Mouse (Mus musculus): ENCODE data around the gene Pkp2. TPM values are rescaled to one million over a fixed set of nuclear protein-coding genes. Genes with fewer than 3 reads are reported as not detected.
"Not testable (repeated sequence)": the region's sequence is repeated elsewhere in the genome, so short reads cannot be mapped to it uniquely, and the experiment has no call there.

The Pkp2 gene
- polyA plus RNA-seq, 1 experiment from 2014 or later: 114 TPM

- 93% methylated on average over 22 of the region's 22 CpGs for WGBS
- ATAC-seq (replicated peaks; ENCODE audit: insufficient number of reproducible peaks, insufficient read depth, low FRiP score, low read depth): no peak
- Histone ChIP-seq H3K36me3 (peaks cover 17% of the 10 kb centered on the region), H3K9ac (no peak overlapping the region), H3K4me1 (replicated peaks) (peaks cover 48% of the 10 kb centered on the region), H3K9me3 (replicated peaks) (no peaks in the 10 kb centered on the region), H3K4me3 (no peak overlapping the region), H3K27me3 (no peaks in the 10 kb centered on the region), H3K4me2 (no peak overlapping the region), H3K27ac (peak overlapping the region; percentile 36)
These were observed 12.7 kb downstream of the Pkp2 start for GRCm38 (mm10) chr16:16225828-16226227.

GRCm38 (mm10) chr16:16230439-16230838 lies 17.3 kb downstream of the Pkp2 start:
- WGBS: 63% methylated on average over 5 of the region's 5 CpGs
- no peak overlapping the region for H3K4me3 ChIP-seq
- no peaks in the 10 kb centered on the region for H3K9me3 ChIP-seq (replicated peaks)
- peaks cover 32% of the 10 kb centered on the region for H3K36me3 ChIP-seq
- 0 out of 2 replicates have a peak, but pooled peaks have one; percentile 60 for ATAC-seq (replicated peaks; ENCODE audit: insufficient number of reproducible peaks, insufficient read depth, low FRiP score, low read depth)
- no peak overlapping the region for H3K9ac ChIP-seq
- H3K27me3 ChIP-seq: no peaks in the 10 kb centered on the region
- peak overlapping the region; percentile 49; the same call in 1 of the 2 replicates for H3K27ac ChIP-seq
- H3K4me2 ChIP-seq: no peak overlapping the region
- H3K4me1 ChIP-seq (replicated peaks): peaks cover 18% of the 10 kb centered on the region

- 95% methylated on average over 2 of the region's 2 CpGs for WGBS
- Histone ChIP-seq H3K9ac (no peak overlapping the region), H3K4me1 (replicated peaks) (peaks cover 8% of the 10 kb centered on the region), H3K27me3 (no peaks in the 10 kb centered on the region), H3K27ac (no peak overlapping the region), H3K9me3 (replicated peaks) (no peaks in the 10 kb centered on the region), H3K36me3 (peaks cover 43% of the 10 kb centered on the region), H3K4me3 (no peak overlapping the region), H3K4me2 (no peak overlapping the region)
- ATAC-seq (replicated peaks; ENCODE audit: insufficient number of reproducible peaks, insufficient read depth, low FRiP score, low read depth): no peak
These were observed 20.8 kb downstream of the Pkp2 start for GRCm38 (mm10) chr16:16233919-16234318.

GRCm38 (mm10) chr16:16236681-16237080 lies 23.6 kb downstream of the Pkp2 start:
- H3K36me3 ChIP-seq: peaks cover 46% of the 10 kb centered on the region
- WGBS: 77% methylated on average over 9 of the region's 9 CpGs
- H3K9me3 ChIP-seq (replicated peaks); H3K27me3 ChIP-seq; H3K27ac ChIP-seq; H3K4me3 ChIP-seq; H3K9ac ChIP-seq; ATAC-seq (replicated peaks; ENCODE audit: insufficient number of reproducible peaks, insufficient read depth, low FRiP score, low read depth); H3K4me1 ChIP-seq (replicated peaks); H3K4me2 ChIP-seq: not testable (repeated sequence)

- H3K9me3 ChIP-seq (replicated peaks): no peaks in the 10 kb centered on the region
- WGBS: 89% methylated on average over 2 of the region's 2 CpGs
- no peak for ATAC-seq (replicated peaks; ENCODE audit: insufficient number of reproducible peaks, insufficient read depth, low FRiP score, low read depth)
- no peaks in the 10 kb centered on the region for H3K27me3 ChIP-seq
- H3K36me3 ChIP-seq: peaks cover 50% of the 10 kb centered on the region
- H3K4me2 ChIP-seq: no peak overlapping the region
- H3K4me1 ChIP-seq (replicated peaks): no peaks in the 10 kb centered on the region
- no peak overlapping the region for H3K4me3 ChIP-seq
- H3K9ac ChIP-seq: no peak overlapping the region
- H3K27ac ChIP-seq: no peak overlapping the region
These were observed 25.2 kb downstream of the Pkp2 start for GRCm38 (mm10) chr16:16238356-16238755.

GRCm38 (mm10) chr16:16244711-16245110 lies 31.6 kb downstream of the Pkp2 start:
- H3K9ac ChIP-seq: no peak overlapping the region
- no peaks in the 10 kb centered on the region for H3K27me3 ChIP-seq
- no peak overlapping the region for H3K4me3 ChIP-seq
- WGBS: 45% methylated on average over 2 of the region's 2 CpGs
- H3K4me1 ChIP-seq (replicated peaks): no peaks in the 10 kb centered on the region
- no peak for ATAC-seq (replicated peaks; ENCODE audit: insufficient number of reproducible peaks, insufficient read depth, low FRiP score, low read depth)
- no peak overlapping the region for H3K4me2 ChIP-seq
- H3K27ac ChIP-seq: peak overlapping the region; percentile 6; the same call in 1 of the 2 replicates
- peaks cover 34% of the 10 kb centered on the region for H3K36me3 ChIP-seq
- no peaks in the 10 kb centered on the region for H3K9me3 ChIP-seq (replicated peaks)

- H3K9me3 ChIP-seq (replicated peaks): no peaks in the 10 kb centered on the region
- H3K27me3 ChIP-seq: no peaks in the 10 kb centered on the region
- H3K4me1 ChIP-seq (replicated peaks): peaks cover 19% of the 10 kb centered on the region
- no peak overlapping the region for H3K9ac ChIP-seq
- H3K4me3 ChIP-seq: no peak overlapping the region
- peak overlapping the region; percentile 0; the same call in 1 of the 2 replicates for H3K27ac ChIP-seq
- H3K36me3 ChIP-seq: peaks cover 15% of the 10 kb centered on the region
- no peak overlapping the region for H3K4me2 ChIP-seq
- WGBS: 39% methylated on average over 2 of the region's 2 CpGs
- no peak for ATAC-seq (replicated peaks; ENCODE audit: insufficient number of reproducible peaks, insufficient read depth, low FRiP score, low read depth)
These were observed 37.4 kb downstream of the Pkp2 start for GRCm38 (mm10) chr16:16250470-16250869.

GRCm38 (mm10) chr16:16253326-16254074 lies 40.4 kb downstream of the Pkp2 start:
- Histone ChIP-seq H3K9ac (no peak overlapping the region), H3K4me2 (no peak overlapping the region), H3K36me3 (peaks cover 4% of the 10 kb centered on the region; the same call in 1 of the 2 replicates), H3K27me3 (no peaks in the 10 kb centered on the region), H3K27ac (peak overlapping the region; percentile 85), H3K4me1 (replicated peaks) (peaks cover 30% of the 10 kb centered on the region), H3K9me3 (replicated peaks) (no peaks in the 10 kb centered on the region), H3K4me3 (no peak overlapping the region)
- WGBS: 25% methylated on average over 4 of the region's 4 CpGs
- peak; percentile 85 for ATAC-seq (replicated peaks; ENCODE audit: insufficient number of reproducible peaks, insufficient read depth, low FRiP score, low read depth)

- 56% methylated on average over 1 of the region's 1 CpGs for WGBS
- Histone ChIP-seq H3K27me3 (no peaks in the 10 kb centered on the region), H3K4me3 (no peak overlapping the region), H3K9me3 (replicated peaks) (no peaks in the 10 kb centered on the region), H3K9ac (no peak overlapping the region), H3K4me1 (replicated peaks) (peaks cover 34% of the 10 kb centered on the region), H3K36me3 (peaks cover 8% of the 10 kb centered on the region; the same call in 1 of the 2 replicates), H3K27ac (peak overlapping the region; percentile 85), H3K4me2 (no peak overlapping the region)
- no peak for ATAC-seq (replicated peaks; ENCODE audit: insufficient number of reproducible peaks, insufficient read depth, low FRiP score, low read depth)
These were observed 42.1 kb downstream of the Pkp2 start for GRCm38 (mm10) chr16:16255217-16255616.

- Histone ChIP-seq H3K27ac (peak overlapping the region; percentile 85), H3K4me2 (no peak overlapping the region), H3K9me3 (replicated peaks) (no peaks in the 10 kb centered on the region), H3K36me3 (peaks cover 15% of the 10 kb centered on the region; the same call in 1 of the 2 replicates), H3K27me3 (no peaks in the 10 kb centered on the region), H3K4me1 (replicated peaks) (peaks cover 34% of the 10 kb centered on the region), H3K4me3 (no peak overlapping the region), H3K9ac (no peak overlapping the region)
- ATAC-seq (replicated peaks; ENCODE audit: insufficient number of reproducible peaks, insufficient read depth, low FRiP score, low read depth): no peak
- 34% methylated on average over 7 of the region's 7 CpGs for WGBS
These were observed 42.8 kb downstream of the Pkp2 start for GRCm38 (mm10) chr16:16255874-16256273.

GRCm38 (mm10) chr16:16256672-16257071 lies 43.6 kb downstream of the Pkp2 start:
- peak; percentile 91 for ATAC-seq (replicated peaks; ENCODE audit: insufficient number of reproducible peaks, insufficient read depth, low FRiP score, low read depth)
- no peak overlapping the region for H3K4me3 ChIP-seq
- H3K36me3 ChIP-seq: peaks cover 16% of the 10 kb centered on the region; the same call in 1 of the 2 replicates
- 0 out of 2 replicates have a peak overlapping the region, but pooled peaks have one; percentile 19 for H3K4me2 ChIP-seq
- no peak overlapping the region for H3K9ac ChIP-seq
- WGBS: 26% methylated on average over 1 of the region's 1 CpGs
- no peaks in the 10 kb centered on the region for H3K27me3 ChIP-seq
- H3K27ac ChIP-seq: peak overlapping the region; percentile 86
- H3K4me1 ChIP-seq (replicated peaks): peaks cover 37% of the 10 kb centered on the region
- H3K9me3 ChIP-seq (replicated peaks): no peaks in the 10 kb centered on the region

- Histone ChIP-seq H3K4me2 (no peak overlapping the region), H3K4me1 (replicated peaks) (peaks cover 25% of the 10 kb centered on the region), H3K9me3 (replicated peaks) (no peaks in the 10 kb centered on the region), H3K27me3 (no peaks in the 10 kb centered on the region), H3K36me3 (peaks cover 32% of the 10 kb centered on the region), H3K4me3 (no peak overlapping the region), H3K27ac (no peak overlapping the region), H3K9ac (no peak overlapping the region)
- no peak for ATAC-seq (replicated peaks; ENCODE audit: insufficient number of reproducible peaks, insufficient read depth, low FRiP score, low read depth)
- 87% methylated on average over 5 of the region's 5 CpGs for WGBS
These were observed 47.8 kb downstream of the Pkp2 start for GRCm38 (mm10) chr16:16260882-16261281.
